Mouse (Mus musculus) liver, postnatal 0 days (tissue): ENCODE results near the gene Mrvi1. TPM values are rescaled to one million over a fixed set of nuclear protein-coding genes. Genes with fewer than 3 reads are reported as not detected.

Source experiments
- ATAC-seq: fragments of 200-750 bp; cut with Nextera tagmentation; 2 replicates; pipeline ENCODE4 v1.8.0; 2017; ENCODE audit warnings: mild to moderate bottlenecking, moderate library complexity
- DNase-seq: peaks from one replicate; pipeline ENCODE4 v3.0.0-alpha.2; 2016
- H3K27ac ChIP-seq: fragments of 300-500 bp; sonication (generic); 2 replicates; pipeline ENCODE4 v1.5.1; 2014; ENCODE audit warnings: antibody characterized with exemption, moderate library complexity, mild to moderate bottlenecking, low read depth
- H3K27me3 ChIP-seq: fragments of 300-500 bp; sonication (generic); 2 replicates; pipeline ENCODE4 v1.6.1; 2014; ENCODE audit warnings: low read length, control low read depth, mixed read lengths; ENCODE audit not compliant: insufficient read depth
- H3K36me3 ChIP-seq: fragments of 300-500 bp; sonication (generic); replicated peaks from 2 replicates; pipeline ENCODE4 v1.6.1; 2014; ENCODE audit warnings: mild to moderate bottlenecking, control low read depth, low read length, moderate library complexity, mixed read lengths; ENCODE audit not compliant: insufficient read depth
- H3K4me1 ChIP-seq: fragments of 300-500 bp; sonication (generic); 2 replicates; pipeline ENCODE4 v1.6.1; 2014; ENCODE audit warnings: antibody characterized with exemption, mild to moderate bottlenecking, control low read depth; ENCODE audit not compliant: insufficient read depth
- H3K4me2 ChIP-seq: fragments of 300-500 bp; sonication (generic); 2 replicates; pipeline ENCODE4 v1.6.1; 2014; ENCODE audit warnings: low read depth, mild to moderate bottlenecking, low read length, moderate library complexity, mixed read lengths
- H3K4me3 ChIP-seq: fragments of 300-500 bp; sonication (generic); 2 replicates; pipeline ENCODE4 v1.5.1; 2014; ENCODE audit warnings: low read depth, low read length
- H3K9ac ChIP-seq: fragments of 300-500 bp; sonication (generic); replicated peaks from 2 replicates; pipeline ENCODE4 v1.6.1; 2014; ENCODE audit warnings: mild to moderate bottlenecking, moderate library complexity
- H3K9me3 ChIP-seq: fragments of 300-500 bp; sonication (generic); 2 replicates; pipeline ENCODE4 v1.6.1; 2016; ENCODE audit warnings: mild to moderate bottlenecking, control low read depth, low read length, mixed read lengths
- CTCF ChIP-seq: sonication (generic); IDR thresholded peaks from 2 replicates; pipeline ENCODE4 v1.5.1; 2016; ENCODE audit warnings: antibody characterized with exemption, low read depth
- EP300 ChIP-seq: IDR thresholded peaks from 2 replicates; pipeline ENCODE4 v1.6.1; 2016; ENCODE audit warnings: antibody characterized with exemption, low read depth, mild to moderate bottlenecking
- WGBS: fragments of 180-500 bp; shearing (Covaris S2); extraction: QIAGEN DNeasy Blood & Tissue Kit; methylation state at CpG from one replicate; pipeline ENCODE4 v1.1.7; 2014; ENCODE audit not compliant: insufficient replicate concordance; 5-methylcytosine and 5-hydroxymethylcytosine counted together
- polyA plus RNA-seq: library from polyadenylated mRNA; unstranded; fragments of >200 nt; fragmentation: Nextera tagmentation; extraction: Ambion mirVana; gene quantifications from 2 replicates; pipeline ENCODE4 v1.2.1, GENCODE M21; 2015

The Mrvi1 gene
- polyA plus RNA-seq, 1 experiment from 2014 or later: 8.4 TPM

GRCm38 (mm10) chr7:110933999-110934398 is 48.3 kb downstream of the Mrvi1 start:
- no peak for TF ChIP-seq CTCF
- TF ChIP-seq EP300: no peak
- WGBS: 61% methylated on average over 2 of the region's 2 CpGs
- ATAC-seq: no peak

GRCm38 (mm10) chr7:110933329-110933728 is 48.9 kb downstream of the Mrvi1 start:
- Histone ChIP-seq H3K9me3 (no peaks in the 10 kb centered on the region), H3K27me3 (no peaks in the 10 kb centered on the region), H3K4me2 (no peak overlapping the region), H3K4me3 (no peak overlapping the region), H3K4me1 (no peaks in the 10 kb centered on the region; the same call in 1 of the 2 replicates), H3K9ac (no peak overlapping the region), H3K27ac (no peak overlapping the region), H3K36me3 (no peaks in the 10 kb centered on the region)
- DNase-seq (no peak), ATAC-seq (no peak)
- WGBS: 67% methylated on average over 3 of the region's 3 CpGs
- no peak for TF ChIP-seq EP300
- TF ChIP-seq CTCF: no peak

More at GRCm38 (mm10) chr7:110933999-110934398, 48.3 kb downstream of the Mrvi1 start:
- Histone ChIP-seq H3K27ac (no peak overlapping the region), H3K27me3 (no peaks in the 10 kb centered on the region), H3K36me3 (no peaks in the 10 kb centered on the region), H3K4me2 (no peak overlapping the region), H3K9me3 (no peaks in the 10 kb centered on the region), H3K9ac (no peak overlapping the region), H3K4me1 (no peaks in the 10 kb centered on the region; the same call in 1 of the 2 replicates), H3K4me3 (no peak overlapping the region)
- no peak for DNase-seq

GRCm38 (mm10) chr7:110930118-110930854 is 52.0 kb downstream of the Mrvi1 start:
- 26% methylated on average over 3 of the region's 3 CpGs for WGBS
- H3K4me1 ChIP-seq: no peaks in the 10 kb centered on the region; the same call in 1 of the 2 replicates
- peak; percentile 84 for ATAC-seq
- H3K27ac ChIP-seq: no peak overlapping the region
- H3K27me3 ChIP-seq: no peaks in the 10 kb centered on the region
- TF ChIP-seq CTCF: peak; percentile 95
- TF ChIP-seq EP300: 0 out of 2 replicates have a peak, but pooled peaks have one; percentile 9
- H3K36me3 ChIP-seq: no peaks in the 10 kb centered on the region
- DNase-seq: peak; percentile 67
- no peak overlapping the region for H3K9ac ChIP-seq
- no peak overlapping the region for H3K4me2 ChIP-seq
- no peak overlapping the region for H3K4me3 ChIP-seq
- H3K9me3 ChIP-seq: no peaks in the 10 kb centered on the region

- no peak overlapping the region for H3K27ac ChIP-seq
- H3K9ac ChIP-seq: no peak overlapping the region
- TF ChIP-seq CTCF (no peak), EP300 (no peak)
- no peak overlapping the region for H3K4me2 ChIP-seq
- peaks cover 10% of the 10 kb centered on the region for H3K4me1 ChIP-seq
- no peaks in the 10 kb centered on the region for H3K27me3 ChIP-seq
- 49% methylated on average over 4 of the region's 4 CpGs for WGBS
- H3K36me3 ChIP-seq: no peaks in the 10 kb centered on the region
- H3K9me3 ChIP-seq: no peaks in the 10 kb centered on the region
- no peak overlapping the region for H3K4me3 ChIP-seq
- no peak for DNase-seq
- no peak for ATAC-seq
Measured at GRCm38 (mm10) chr7:110926562-110926961, 55.7 kb downstream of the Mrvi1 start.

- ATAC-seq: peak; percentile 97
- Histone ChIP-seq H3K36me3 (no peaks in the 10 kb centered on the region), H3K9me3 (no peaks in the 10 kb centered on the region), H3K4me2 (peak overlapping the region; percentile 59), H3K4me1 (peaks cover 47% of the 10 kb centered on the region), H3K4me3 (no peak overlapping the region), H3K27ac (peak overlapping the region; percentile 99), H3K27me3 (no peaks in the 10 kb centered on the region), H3K9ac (peak overlapping the region; percentile 63)
- WGBS: 27% methylated on average over 19 of the region's 19 CpGs
- peak; percentile 71 for DNase-seq
- no peak for TF ChIP-seq CTCF
- TF ChIP-seq EP300: peak; percentile 99
Measured at GRCm38 (mm10) chr7:110920331-110921261, 61.7 kb downstream of the Mrvi1 start.

GRCm38 (mm10) chr7:110919721-110920120 is 62.5 kb downstream of the Mrvi1 start:
- WGBS: 23% methylated on average over 3 of the region's 3 CpGs
- H3K27ac ChIP-seq: peak overlapping the region; percentile 99
- no peak overlapping the region for H3K4me3 ChIP-seq
- no peaks in the 10 kb centered on the region for H3K9me3 ChIP-seq
- TF ChIP-seq CTCF: no peak
- no peak for TF ChIP-seq EP300
- no peaks in the 10 kb centered on the region for H3K27me3 ChIP-seq
- H3K4me2 ChIP-seq: peak overlapping the region; percentile 59
- peak overlapping the region; percentile 41 for H3K9ac ChIP-seq
- ATAC-seq (no peak), DNase-seq (peak; percentile 67)
- H3K36me3 ChIP-seq: no peaks in the 10 kb centered on the region
- peaks cover 51% of the 10 kb centered on the region for H3K4me1 ChIP-seq
